In genomic region chr6:112494620-112495081, GRCm38 (mm10) we compare ENCODE assay signal across 11 mouse cellular contexts. TPM values are rescaled to one million over a fixed set of nuclear protein-coding genes. Genes with fewer than 3 reads are reported as not detected.
DNase-seq lines count a peak whose midpoint lies in the region; ATAC-seq and TF ChIP-seq lines count a peak whose summit lies in the region.
"Had no signal": no experiment of that assay in that cellular context is flagged by ENCODE, and none has a peak within 500 bp of the region (broad histone marks: within the 10 kb centered on the region; RNA-seq: fewer than 3 reads in every experiment).

No protein-coding gene starts in this region.

- 0 out of 2 replicates have a peak, but pooled peaks cover 1% of the 10 kb centered on the region for H3K4me1 ChIP-seq in heart, adult 2 months (ENCODE audit: control insufficient read depth, insufficient read depth, low read length)
- H3K4me1 ChIP-seq in kidney, embryonic 15.5 days = peaks cover 49% of the 10 kb centered on the region

- no peak overlapping the region for H3K9ac ChIP-seq in heart, adult 2 months (ENCODE audit: low read depth, low read length)
- no peak overlapping the region for H3K9ac ChIP-seq in kidney, embryonic 15.5 days

- peak; percentile 81 for ATAC-seq in kidney, embryonic 15.5 days (replicated peaks; ENCODE audit: low FRiP score)

- no peaks in the 10 kb centered on the region for H3K79me2 ChIP-seq in heart, adult 2 months (replicated peaks; ENCODE audit: control insufficient read depth, insufficient read depth, low read length)

- no peaks in the 10 kb centered on the region for H3K9me3 ChIP-seq in kidney, embryonic 15.5 days (replicated peaks)

- H3K27me3 ChIP-seq in heart, adult 2 months (ENCODE audit: control insufficient read depth, insufficient read depth, low read length) = peaks cover 1% of the 10 kb centered on the region
- H3K27me3 ChIP-seq in kidney, embryonic 15.5 days = peaks cover 10% of the 10 kb centered on the region

- TF ChIP-seq CTCF in heart, adult 2 months (IDR thresholded peaks at IDR 0.05) = peak; percentile 54
- peak; percentile 9; the same call in 1 of the 2 replicates for TF ChIP-seq CTCF in brain, embryonic 14.5 days (IDR thresholded peaks at IDR 0.05; ENCODE audit: borderline replicate concordance, extremely low read depth, insufficient read depth, insufficient read length)

- peak; percentile 29 to 31 for DNase-seq in heart, adult 2 months
- no peak for DNase-seq in heart, postnatal 25 days (ENCODE audit: low spot score)
- DNase-seq in 416B (ENCODE audit: low read depth) = peak; percentile 57
- DNase-seq in brain, embryonic 14.5 days (ENCODE audit: low read depth) = peak; percentile 13
- DNase-seq in urinary bladder, postnatal 14 days (ENCODE audit: low spot score) = no peak
- DNase-seq in right cerebral cortex, postnatal 10 days (ENCODE audit: low spot score in 2 of 2) = no peak
- DNase-seq in urinary bladder, postnatal 25 days (ENCODE audit: low spot score) = no peak
- DNase-seq: lung, adult 2 months; thymus, postnatal 4 days had no signal

- H3K4me3 ChIP-seq in heart, adult 2 months = no peak overlapping the region
- no peak overlapping the region for H3K4me3 ChIP-seq in kidney, embryonic 15.5 days (replicated peaks)

- TF ChIP-seq EP300 in heart, adult 2 months (IDR thresholded peaks at IDR 0.05; ENCODE audit: insufficient read depth, low read depth, low read length) = 0 out of 2 replicates have a peak, but pooled peaks have one; percentile 10

- H3K36me3 ChIP-seq in heart, adult 2 months (ENCODE audit: control insufficient read depth, insufficient read depth, low read length) = no peaks in the 10 kb centered on the region
- H3K36me3 ChIP-seq in kidney, embryonic 15.5 days = no peaks in the 10 kb centered on the region

- TF ChIP-seq POLR2A in heart, adult 2 months (IDR thresholded peaks at IDR 0.05; ENCODE audit: insufficient read depth, low read depth, low read length) = no peak
- TF ChIP-seq POLR2A in brain, embryonic 14.5 days (IDR thresholded peaks at IDR 0.05; ENCODE audit: borderline replicate concordance, extremely low read depth, insufficient read depth, insufficient read length, poor library complexity, severe bottlenecking) = no peak

- peak overlapping the region; percentile 36 for H3K4me2 ChIP-seq in kidney, embryonic 15.5 days

- WGBS in heart, adult 2 months = 35% methylated on average over 10 of the region's 10 CpGs
- 11% methylated on average over 10 of the region's 10 CpGs for WGBS in kidney, embryonic 15.5 days

- intact Hi-C loops in heart, adult 2 months (cut with DNase I) = loop anchor here (5.0 to 10.0 kb wide), 2 partner anchors 200 to 508 kb away; partner anchors contain the start of gene Rad18
- intact Hi-C loops in heart, postnatal 25 days (cut with DNase I) = loop anchor here (5.0 kb wide), 2 partner anchors 203 to 508 kb away; partner anchors contain the start of gene Rad18

- H3K27ac ChIP-seq in heart, adult 2 months = no peak overlapping the region
- H3K27ac ChIP-seq in kidney, embryonic 15.5 days = peak overlapping the region; percentile 87

RNA-seq across cellular contexts. Expression of gene Oxtr, which starts 4.9 kb away (rescaled TPM):
- under 1 TPM; 0.18 to 0.21 TPM for total RNA-seq in heart, adult 2 months (2021)
- 0.10 and 0.18 TPM in 2 replicates for polyA plus RNA-seq in heart, adult 2 months (2012; rRNA removed)
- total RNA-seq in heart, postnatal 25 days (2021) = under 1 TPM; 0.31 to 0.48 TPM
- polyA plus RNA-seq in brain, embryonic 14.5 days (2012; rRNA removed) = 0.53 and 1.1 TPM in 2 replicates
- 5.8 and 6.0 TPM in 2 replicates for polyA plus RNA-seq in kidney, embryonic 15.5 days (2015; fragmentation: Nextera tagmentation; extraction: Ambion mirVana)
- total RNA-seq: hematopoietic stem cell, adult 5-6 weeks had no signal

RNA-seq across cellular contexts. Expression of gene Cav3, which starts 35.3 kb away (rescaled TPM):
- total RNA-seq in heart, adult 2 months (2021) = 10 to 100 TPM; 70.8 to 82.8 TPM
- 144 and 172 TPM in 2 replicates for polyA plus RNA-seq in heart, adult 2 months (2012; rRNA removed)
- total RNA-seq in heart, postnatal 25 days (2021) = 100 to 1,000 TPM; 115 to 120 TPM
- 0.16 and 0.23 TPM in 2 replicates for polyA plus RNA-seq in brain, embryonic 14.5 days (2012; rRNA removed)
- polyA plus RNA-seq in kidney, embryonic 15.5 days (2015; fragmentation: Nextera tagmentation; extraction: Ambion mirVana) = 2.1 and 5.2 TPM in 2 replicates
- total RNA-seq: hematopoietic stem cell, adult 5-6 weeks had no signal

Comparison
In these comparisons a context has a peak if more than half of its experiments do, and no peak if none do; other contexts are left out.
1. DNase-seq: peak in heart, adult 2 months (2 of 2), 416B (single experiment) and brain, embryonic 14.5 days (single experiment); none in heart, postnatal 25 days (single experiment), urinary bladder, postnatal 14 days (single experiment), right cerebral cortex, postnatal 10 days (0 of 2) and urinary bladder, postnatal 25 days (single experiment).
2. RNA of gene Cav3, which starts 35.3 kb away (polyA plus RNA-seq): 144 to 172 TPM in heart, adult 2 months; 2.1 to 5.2 TPM in kidney, embryonic 15.5 days and 0.16 to 0.23 TPM in brain, embryonic 14.5 days; every median in the first group is over 10 times any median in the second.